Mouse (Mus musculus) CD8-positive naive resting alpha-beta T cell, adult 57 days (primary cell): ENCODE results near the gene Cel. TPM values are rescaled to one million over a fixed set of nuclear protein-coding genes. Genes with fewer than 3 reads are reported as not detected.

ENCODE experiments used
- total RNA-seq: library from RNA; stranded (reverse); gene quantifications from one replicate; pipeline ENCODE4 v1.2.4, GENCODE M21; 2023

Cel gene
- total RNA-seq = 6.8 TPM

DNA sequence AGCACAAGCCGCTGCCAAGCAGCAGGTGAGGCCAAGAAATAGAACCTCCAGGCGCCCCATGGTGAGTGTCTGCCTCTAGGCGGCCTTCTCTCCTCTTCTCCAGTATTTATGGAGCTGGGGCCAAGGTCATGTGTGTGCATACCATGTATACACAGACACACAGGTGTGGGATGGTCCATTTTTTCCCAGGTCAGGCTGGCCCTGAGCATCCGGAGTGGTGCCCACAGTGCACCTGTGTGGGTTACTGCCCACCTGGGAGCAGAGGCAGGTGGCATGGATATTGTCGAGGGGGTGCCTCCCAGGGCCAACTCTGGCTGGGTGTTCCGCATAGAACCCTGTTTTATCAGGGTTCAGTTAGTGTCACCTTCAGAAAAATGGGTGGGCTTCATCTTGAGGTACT is at the start of gene Cel:
Gene Cel (minus strand): TSS at position 101 of the 400 bp plus-strand sequence.

GRCm38 (mm10) chr2:28583651-28584050 is 20.4 kb upstream of the Cel start, which contains the start of gene Gtf3c5:
Gtf3c5 (minus strand) TSS chr2:28583751.

GRCm38 (mm10) chr2:28512798-28513401 is 50.3 kb downstream of the Cel start, which contains the start of gene Ralgds:
Ralgds (plus strand) TSS chr2:28513125.

DNA sequence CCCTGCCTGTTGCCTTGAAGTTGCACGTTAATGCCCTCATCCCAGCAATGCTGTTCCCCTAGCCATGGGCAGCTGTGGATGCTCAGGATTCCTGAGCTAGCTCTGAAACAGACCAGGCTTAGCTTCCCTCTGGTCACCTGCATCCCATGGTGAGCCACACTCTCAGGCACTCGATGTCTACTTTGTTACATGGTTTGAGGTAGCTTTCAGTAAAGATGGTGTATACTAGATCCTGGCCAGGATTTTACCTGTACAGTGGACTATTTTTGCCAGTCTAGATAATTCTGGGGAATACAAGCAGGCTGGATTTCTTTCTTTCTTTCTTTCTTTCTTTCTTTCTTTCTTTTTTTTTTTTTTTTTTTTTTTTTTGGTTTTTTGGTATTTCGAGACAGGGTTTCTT is 57.4 kb downstream of the Cel start, which contains the start of gene Gm10134:
Gene Gm10134 (plus strand): TSS at position 301 of the 400 bp plus-strand sequence.

Other genes with a start within 250 kb of the Cel start
- 0.12 TPM for gene Ppp1r26, start 116.6 kb downstream of the Cel start, total RNA-seq
- gene 1700007K13Rik, start 97.1 kb downstream of the Cel start, total RNA-seq = not detected
- 23.2 TPM for gene Mrps2, start 95.3 kb downstream of the Cel start, total RNA-seq
- gene Gbgt1, start 66.5 kb downstream of the Cel start, total RNA-seq = 0.64 TPM
- not detected for gene Gm10134, start 57.3 kb downstream of the Cel start, total RNA-seq
- 50.5 TPM for gene Ralgds, start 50.3 kb downstream of the Cel start, total RNA-seq
- gene Gtf3c5, start 20.3 kb upstream of the Cel start, total RNA-seq = 28.1 TPM
- gene Gfi1b, start 58.6 kb upstream of the Cel start, total RNA-seq = 0.52 TPM
- 57.1 TPM for gene Tsc1, start 77.8 kb upstream of the Cel start, total RNA-seq
- gene Spaca9, start 136.3 kb upstream of the Cel start, total RNA-seq = not detected
- not detected for gene Ak8, start 136.8 kb upstream of the Cel start, total RNA-seq